Mouse (Mus musculus) neural tube, embryonic 13.5 days (tissue): ENCODE measurements around the gene Ctsk. TPM values are rescaled to one million over a fixed set of nuclear protein-coding genes. Genes with fewer than 3 reads are reported as not detected.

Source experiments
- ATAC-seq: fragments of 200-750 bp; cut with Nextera tagmentation; 2 replicates; pipeline ENCODE4 v1.8.0; 2017; ENCODE audit warnings: low read depth, mild to moderate bottlenecking, moderate TSS enrichment, moderate library complexity
- H3K27ac ChIP-seq: fragments of 300-500 bp; sonication (generic); replicated peaks from 2 replicates; pipeline ENCODE4 v1.5.1; 2015; ENCODE audit warnings: moderate library complexity, mild to moderate bottlenecking, inconsistent platforms
- H3K27me3 ChIP-seq: fragments of 300-500 bp; sonication (generic); 2 replicates; pipeline ENCODE4 v1.6.1; 2015; ENCODE audit warnings: mild to moderate bottlenecking, inconsistent platforms
- H3K36me3 ChIP-seq: fragments of 300-500 bp; sonication (generic); 2 replicates; pipeline ENCODE4 v1.6.1; 2015; ENCODE audit warnings: mild to moderate bottlenecking, inconsistent platforms
- H3K4me1 ChIP-seq: fragments of 300-500 bp; sonication (generic); replicated peaks from 2 replicates; pipeline ENCODE4 v1.6.1; 2015; ENCODE audit warnings: inconsistent platforms
- H3K4me2 ChIP-seq: fragments of 300-500 bp; sonication (generic); 2 replicates; pipeline ENCODE4 v1.6.1; 2015; ENCODE audit warnings: inconsistent platforms, mild to moderate bottlenecking, moderate library complexity
- H3K4me3 ChIP-seq: fragments of 300-500 bp; sonication (generic); 2 replicates; pipeline ENCODE4 v1.5.1; 2015; ENCODE audit warnings: mild to moderate bottlenecking, inconsistent platforms
- H3K9ac ChIP-seq: fragments of 300-500 bp; sonication (generic); 2 replicates; pipeline ENCODE4 v1.6.1; 2015; ENCODE audit warnings: moderate library complexity, mild to moderate bottlenecking, inconsistent platforms
- H3K9me3 ChIP-seq: fragments of 300-500 bp; sonication (generic); 2 replicates; pipeline ENCODE4 v1.6.1; 2016; ENCODE audit warnings: inconsistent platforms
- WGBS: fragments of 180-500 bp; shearing (Covaris S2); methylation state at CpG from one replicate; pipeline ENCODE4 v1.1.7; 2015; 5-methylcytosine and 5-hydroxymethylcytosine counted together
- polyA plus RNA-seq: library from polyadenylated mRNA; unstranded; fragments of >200 nt; fragmentation: Nextera tagmentation; extraction: Ambion mirVana; gene quantifications from 2 replicates; pipeline ENCODE4 v1.2.1, GENCODE M21; 2015

Ctsk gene
- 13.3 and 19.2 TPM in 2 replicates for polyA plus RNA-seq

GRCm38 (mm10) chr3:95499024-95499423, at the start of gene Ctsk:
Ctsk (plus strand) TSS chr3:95499256.
- Histone ChIP-seq H3K9me3 (no peaks in the 10 kb centered on the region), H3K27ac (no peak within 1 kb of the TSS), H3K36me3 (peaks cover 26% of the 10 kb centered on the region), H3K27me3 (no peaks in the 10 kb centered on the region), H3K4me2 (peak within 1 kb of the TSS; percentile 5; the same call in 1 of the 2 replicates), H3K4me1 (0 out of 2 replicates have a peak, but pooled peaks cover 6% of the 10 kb centered on the region), H3K4me3 (0 out of 2 replicates have a peak within 1 kb of the TSS, but pooled peaks have one; percentile 5), H3K9ac (no peak within 1 kb of the TSS)
- WGBS, result 86% methylated on average over 7 of the region's 7 CpGs
- no peak for ATAC-seq

- no peak for ATAC-seq
- Histone ChIP-seq H3K4me3 (no peak overlapping the region), H3K36me3 (peaks cover 38% of the 10 kb centered on the region), H3K27me3 (no peaks in the 10 kb centered on the region), H3K4me2 (no peak overlapping the region), H3K27ac (no peak overlapping the region), H3K4me1 (no peaks in the 10 kb centered on the region), H3K9ac (no peak overlapping the region), H3K9me3 (no peaks in the 10 kb centered on the region)
- 66% methylated on average over 1 of the region's 1 CpGs for WGBS
Observed at GRCm38 (mm10) chr3:95450408-95450807, 48.6 kb upstream of the Ctsk start.

GRCm38 (mm10) chr3:95450915-95451314, 48.1 kb upstream of the Ctsk start:
- no peak overlapping the region for H3K9ac ChIP-seq
- no peak overlapping the region for H3K4me2 ChIP-seq
- no peaks in the 10 kb centered on the region for H3K4me1 ChIP-seq
- ATAC-seq, result no peak
- no peak overlapping the region for H3K4me3 ChIP-seq
- H3K9me3 ChIP-seq, result no peaks in the 10 kb centered on the region
- no peak overlapping the region for H3K27ac ChIP-seq
- H3K36me3 ChIP-seq, result peaks cover 38% of the 10 kb centered on the region
- no peaks in the 10 kb centered on the region for H3K27me3 ChIP-seq
- WGBS, result 97% methylated on average over 3 of the region's 3 CpGs

GRCm38 (mm10) chr3:95456367-95456766, 42.7 kb upstream of the Ctsk start:
- no peak for ATAC-seq

GRCm38 (mm10) chr3:95457758-95458157, 41.3 kb upstream of the Ctsk start:
- no peaks in the 10 kb centered on the region for H3K27me3 ChIP-seq
- WGBS, result 85% methylated on average over 3 of the region's 3 CpGs

More at GRCm38 (mm10) chr3:95456367-95456766, 42.7 kb upstream of the Ctsk start:
- Histone ChIP-seq H3K36me3 (peaks cover 35% of the 10 kb centered on the region), H3K27ac (no peak overlapping the region), H3K27me3 (no peaks in the 10 kb centered on the region), H3K9ac (no peak overlapping the region), H3K4me1 (no peaks in the 10 kb centered on the region), H3K4me2 (no peak overlapping the region), H3K4me3 (no peak overlapping the region), H3K9me3 (no peaks in the 10 kb centered on the region)
- 96% methylated on average over 5 of the region's 5 CpGs for WGBS

GRCm38 (mm10) chr3:95459381-95459780, 39.7 kb upstream of the Ctsk start:
- no peak overlapping the region for H3K4me3 ChIP-seq
- ATAC-seq, result no peak
- no peak overlapping the region for H3K4me2 ChIP-seq
- no peak overlapping the region for H3K9ac ChIP-seq
- H3K9me3 ChIP-seq, result no peaks in the 10 kb centered on the region
- H3K27ac ChIP-seq, result no peak overlapping the region
- H3K36me3 ChIP-seq, result peaks cover 35% of the 10 kb centered on the region
- 63% methylated on average over 1 of the region's 1 CpGs for WGBS
- no peaks in the 10 kb centered on the region for H3K4me1 ChIP-seq
- H3K27me3 ChIP-seq, result no peaks in the 10 kb centered on the region

More at GRCm38 (mm10) chr3:95457758-95458157, 41.3 kb upstream of the Ctsk start:
- no peak overlapping the region for H3K27ac ChIP-seq
- H3K9me3 ChIP-seq, result no peaks in the 10 kb centered on the region
- H3K4me2 ChIP-seq, result no peak overlapping the region
- no peak for ATAC-seq
- no peak overlapping the region for H3K4me3 ChIP-seq
- peaks cover 40% of the 10 kb centered on the region for H3K36me3 ChIP-seq
- no peak overlapping the region for H3K9ac ChIP-seq
- H3K4me1 ChIP-seq, result no peaks in the 10 kb centered on the region

- ATAC-seq, result no peak
- no peak overlapping the region for H3K27ac ChIP-seq
- no peaks in the 10 kb centered on the region for H3K9me3 ChIP-seq
- H3K36me3 ChIP-seq, result peaks cover 55% of the 10 kb centered on the region
- no peak overlapping the region for H3K4me2 ChIP-seq
- H3K27me3 ChIP-seq, result no peaks in the 10 kb centered on the region
- H3K9ac ChIP-seq, result no peak overlapping the region
- no peaks in the 10 kb centered on the region for H3K4me1 ChIP-seq
- H3K4me3 ChIP-seq, result no peak overlapping the region
Observed at GRCm38 (mm10) chr3:95463852-95464251, 35.2 kb upstream of the Ctsk start.

GRCm38 (mm10) chr3:95478966-95479365, 20.1 kb upstream of the Ctsk start:
- no peak overlapping the region for H3K4me2 ChIP-seq
- WGBS, result 100% methylated on average over 1 of the region's 1 CpGs
- H3K36me3 ChIP-seq, result peaks cover 83% of the 10 kb centered on the region

GRCm38 (mm10) chr3:95486421-95486820, 12.6 kb upstream of the Ctsk start:
- peaks cover 80% of the 10 kb centered on the region for H3K36me3 ChIP-seq

More at GRCm38 (mm10) chr3:95478966-95479365, 20.1 kb upstream of the Ctsk start:
- Histone ChIP-seq H3K9ac (no peak overlapping the region), H3K4me1 (no peaks in the 10 kb centered on the region), H3K27ac (no peak overlapping the region), H3K9me3 (no peaks in the 10 kb centered on the region), H3K4me3 (no peak overlapping the region), H3K27me3 (no peaks in the 10 kb centered on the region)
- ATAC-seq, result no peak

GRCm38 (mm10) chr3:95488679-95489078, 10.4 kb upstream of the Ctsk start:
- Histone ChIP-seq H3K4me2 (no peak overlapping the region), H3K9me3 (no peaks in the 10 kb centered on the region), H3K36me3 (peaks cover 80% of the 10 kb centered on the region), H3K4me1 (no peaks in the 10 kb centered on the region), H3K27me3 (no peaks in the 10 kb centered on the region), H3K27ac (no peak overlapping the region), H3K4me3 (no peak overlapping the region), H3K9ac (no peak overlapping the region)
- WGBS, result 94% methylated on average over 3 of the region's 3 CpGs
- no peak for ATAC-seq

More at GRCm38 (mm10) chr3:95486421-95486820, 12.6 kb upstream of the Ctsk start:
- WGBS, result 92% methylated on average over 2 of the region's 2 CpGs
- Histone ChIP-seq H3K27ac (no peak overlapping the region), H3K9me3 (no peaks in the 10 kb centered on the region), H3K4me2 (no peak overlapping the region), H3K9ac (no peak overlapping the region), H3K4me1 (no peaks in the 10 kb centered on the region), H3K27me3 (no peaks in the 10 kb centered on the region), H3K4me3 (no peak overlapping the region)
- ATAC-seq, result no peak

- H3K36me3 ChIP-seq, result peaks cover 84% of the 10 kb centered on the region
- no peak overlapping the region for H3K4me3 ChIP-seq
- no peak for ATAC-seq
- 97% methylated on average over 2 of the region's 2 CpGs for WGBS
- H3K27ac ChIP-seq, result no peak overlapping the region
- no peak overlapping the region for H3K9ac ChIP-seq
- no peaks in the 10 kb centered on the region for H3K27me3 ChIP-seq
- no peak overlapping the region for H3K4me2 ChIP-seq
- H3K4me1 ChIP-seq, result no peaks in the 10 kb centered on the region
- H3K9me3 ChIP-seq, result no peaks in the 10 kb centered on the region
Observed at GRCm38 (mm10) chr3:95490238-95490637, 8.8 kb upstream of the Ctsk start.

GRCm38 (mm10) chr3:95494342-95494741, 4.7 kb upstream of the Ctsk start:
- 70% methylated on average over 6 of the region's 6 CpGs for WGBS
- Histone ChIP-seq H3K4me2 (no peak overlapping the region), H3K9me3 (no peaks in the 10 kb centered on the region), H3K4me1 (no peaks in the 10 kb centered on the region), H3K36me3 (peaks cover 62% of the 10 kb centered on the region), H3K27ac (no peak overlapping the region), H3K27me3 (no peaks in the 10 kb centered on the region), H3K4me3 (no peak overlapping the region), H3K9ac (no peak overlapping the region)
- ATAC-seq, result no peak

- Histone ChIP-seq H3K9me3 (no peaks in the 10 kb centered on the region), H3K36me3 (peaks cover 33% of the 10 kb centered on the region), H3K27me3 (no peaks in the 10 kb centered on the region), H3K4me3 (no peak overlapping the region), H3K27ac (no peak overlapping the region), H3K9ac (no peak overlapping the region), H3K4me1 (0 out of 2 replicates have a peak, but pooled peaks cover 6% of the 10 kb centered on the region), H3K4me2 (no peak overlapping the region)
- WGBS, result 93% methylated on average over 2 of the region's 2 CpGs
- ATAC-seq, result no peak
Observed at GRCm38 (mm10) chr3:95498229-95498628, 827 bp upstream of the Ctsk start.
